Comparison of ENCODE assay signal across 7 mouse cellular contexts in genomic region chr11:119042466-119043272, GRCm38 (mm10). TPM values are rescaled to one million over a fixed set of nuclear protein-coding genes. Genes with fewer than 3 reads are reported as not detected.
DNase-seq lines count a peak whose midpoint lies in the region; ATAC-seq and TF ChIP-seq lines count a peak whose summit lies in the region.

No protein-coding gene starts in this region.

- no peak overlapping the region for H3K9ac ChIP-seq in kidney, embryonic 16.5 days (replicated peaks; ENCODE audit: low read length)
- 0 out of 2 replicates have a peak overlapping the region, but pooled peaks have one; percentile 2 for H3K9ac ChIP-seq in embryonic facial prominence, embryonic 14.5 days (ENCODE audit: low read depth, low read length)
- no peak overlapping the region for H3K9ac ChIP-seq in liver, embryonic 15.5 days

- ATAC-seq in kidney, embryonic 16.5 days (ENCODE audit: low FRiP score, low TSS enrichment) = no peak
- no peak for ATAC-seq in embryonic facial prominence, embryonic 14.5 days (ENCODE audit: low read depth)
- ATAC-seq in liver, embryonic 15.5 days (ENCODE audit: insufficient read depth) = no peak

- TF ChIP-seq CTCF in kidney, adult 2 months (conservative IDR thresholded peaks at IDR 0.05; ENCODE audit: insufficient read depth, insufficient read length, low read depth, low read length) = no peak

- no peak for DNase-seq in kidney, adult 2 months
- DNase-seq in embryo, embryonic 11 days = peak; percentile 75
- peak; percentile 87 for DNase-seq in embryonic facial prominence, embryonic 14.5 days (ENCODE audit: low spot score)
- DNase-seq in frontal cortex, postnatal 25 days (ENCODE audit: low spot score in 2 of 2) = no peak
- no peak for DNase-seq in spleen, postnatal 4 days (ENCODE audit: low spot score in 2 of 2)

- H3K27me3 ChIP-seq in kidney, embryonic 16.5 days (ENCODE audit: insufficient read depth, low read length) = peaks cover 80% of the 10 kb centered on the region
- peaks cover 9% of the 10 kb centered on the region for H3K27me3 ChIP-seq in kidney, adult 2 months (replicated peaks; ENCODE audit: control insufficient read depth, insufficient read depth, low read length)
- peaks cover 70% of the 10 kb centered on the region for H3K27me3 ChIP-seq in embryonic facial prominence, embryonic 14.5 days (replicated peaks; ENCODE audit: control insufficient read depth, insufficient read depth, low read length)
- peaks cover 100% of the 10 kb centered on the region for H3K27me3 ChIP-seq in liver, embryonic 15.5 days

- peak overlapping the region; percentile 21; the same call in 1 of the 2 replicates for H3K4me2 ChIP-seq in kidney, embryonic 16.5 days (replicated peaks; ENCODE audit: low read depth, low read length)
- peak overlapping the region; percentile 97 for H3K4me2 ChIP-seq in embryonic facial prominence, embryonic 14.5 days (ENCODE audit: low read depth, low read length)
- peak overlapping the region; percentile 25; the same call in 1 of the 2 replicates for H3K4me2 ChIP-seq in liver, embryonic 15.5 days

- no peak overlapping the region for H3K27ac ChIP-seq in kidney, embryonic 16.5 days (ENCODE audit: low read length)
- no peak overlapping the region for H3K27ac ChIP-seq in kidney, adult 2 months (ENCODE audit: insufficient read depth, low read depth, low read length)
- H3K27ac ChIP-seq in embryonic facial prominence, embryonic 14.5 days (replicated peaks; ENCODE audit: low read depth, low read length) = peak overlapping the region; percentile 65
- no peak overlapping the region for H3K27ac ChIP-seq in liver, embryonic 15.5 days (replicated peaks)

- no peaks in the 10 kb centered on the region for H3K9me3 ChIP-seq in kidney, embryonic 16.5 days (ENCODE audit: low read length)
- no peaks in the 10 kb centered on the region for H3K9me3 ChIP-seq in embryonic facial prominence, embryonic 14.5 days (ENCODE audit: control insufficient read depth, low read length)
- no peaks in the 10 kb centered on the region for H3K9me3 ChIP-seq in liver, embryonic 15.5 days (replicated peaks)

- no peak for TF ChIP-seq POLR2A in kidney, adult 2 months (IDR thresholded peaks at IDR 0.05; ENCODE audit: low read depth, low read length)

- H3K4me1 ChIP-seq in kidney, embryonic 16.5 days (ENCODE audit: insufficient read depth, low read length) = peaks cover 54% of the 10 kb centered on the region
- peaks cover 26% of the 10 kb centered on the region for H3K4me1 ChIP-seq in kidney, adult 2 months (ENCODE audit: control insufficient read depth, insufficient read depth, low read length)
- H3K4me1 ChIP-seq in embryonic facial prominence, embryonic 14.5 days (ENCODE audit: control insufficient read depth, insufficient read depth, low read length) = peaks cover 52% of the 10 kb centered on the region
- peaks cover 69% of the 10 kb centered on the region for H3K4me1 ChIP-seq in liver, embryonic 15.5 days (replicated peaks)

- WGBS in kidney, embryonic 16.5 days = under 1% methylated on average over 52 of the region's 52 CpGs
- WGBS in kidney, adult 2 months = 6% methylated on average over 52 of the region's 52 CpGs
- under 1% methylated on average over 51 of the region's 52 CpGs for WGBS in embryonic facial prominence, embryonic 14.5 days
- WGBS in liver, embryonic 15.5 days (ENCODE audit: insufficient replicate concordance) = 2% methylated on average over 52 of the region's 52 CpGs

- H3K36me3 ChIP-seq in kidney, embryonic 16.5 days (ENCODE audit: insufficient read depth, low read length) = peaks cover 10% of the 10 kb centered on the region
- H3K36me3 ChIP-seq in kidney, adult 2 months (ENCODE audit: control insufficient read depth, insufficient read depth, low read length) = no peaks in the 10 kb centered on the region
- H3K36me3 ChIP-seq in embryonic facial prominence, embryonic 14.5 days (ENCODE audit: control insufficient read depth, insufficient read depth, low read length) = peaks cover 12% of the 10 kb centered on the region
- H3K36me3 ChIP-seq in liver, embryonic 15.5 days (replicated peaks) = peaks cover 12% of the 10 kb centered on the region; the same call in 1 of the 2 replicates

- H3K4me3 ChIP-seq in kidney, embryonic 16.5 days (ENCODE audit: low read length) = peak overlapping the region; percentile 10
- no peak overlapping the region for H3K4me3 ChIP-seq in kidney, adult 2 months (ENCODE audit: insufficient read depth, low read depth, low read length)
- peak overlapping the region; percentile 79 for H3K4me3 ChIP-seq in embryonic facial prominence, embryonic 14.5 days (ENCODE audit: low read depth, low read length)
- H3K4me3 ChIP-seq in liver, embryonic 15.5 days (replicated peaks) = 0 out of 2 replicates have a peak overlapping the region, but pooled peaks have one; percentile 12

RNA-seq across cellular contexts. Expression of gene Cbx8, which starts 1.9 kb away (rescaled TPM):
- 8.2 and 8.5 TPM in 2 replicates for polyA plus RNA-seq in kidney, embryonic 16.5 days (2015; fragmentation: Nextera tagmentation; extraction: Ambion mirVana)
- polyA plus RNA-seq in kidney, adult 2 months (2012; rRNA removed) = 2.1 and 2.7 TPM in 2 replicates
- polyA plus RNA-seq in embryonic facial prominence, embryonic 14.5 days (2014; fragmentation: Nextera tagmentation; extraction: Ambion mirVana) = 9.6 and 10.1 TPM in 2 replicates
- 3.3 and 3.5 TPM in 2 replicates for polyA plus RNA-seq in liver, embryonic 15.5 days (2015; fragmentation: Nextera tagmentation; extraction: Ambion mirVana)

RNA-seq across cellular contexts. Expression of gene Cbx2, which starts 19.9 kb away (rescaled TPM):
- polyA plus RNA-seq in kidney, embryonic 16.5 days (2015; fragmentation: Nextera tagmentation; extraction: Ambion mirVana) = 35.5 and 37.3 TPM in 2 replicates
- polyA plus RNA-seq in kidney, adult 2 months (2012; rRNA removed) = 3.5 and 3.9 TPM in 2 replicates
- polyA plus RNA-seq in embryonic facial prominence, embryonic 14.5 days (2014; fragmentation: Nextera tagmentation; extraction: Ambion mirVana) = 23.9 and 28.3 TPM in 2 replicates
- 3.0 and 3.2 TPM in 2 replicates for polyA plus RNA-seq in liver, embryonic 15.5 days (2015; fragmentation: Nextera tagmentation; extraction: Ambion mirVana)

RNA-seq across cellular contexts. Expression of gene Cbx4, which starts 43.4 kb away (rescaled TPM):
- polyA plus RNA-seq in kidney, embryonic 16.5 days (2015; fragmentation: Nextera tagmentation; extraction: Ambion mirVana) = 9.9 and 10.9 TPM in 2 replicates
- polyA plus RNA-seq in kidney, adult 2 months (2012; rRNA removed) = 9.3 and 10.6 TPM in 2 replicates
- 11.0 and 13.5 TPM in 2 replicates for polyA plus RNA-seq in embryonic facial prominence, embryonic 14.5 days (2014; fragmentation: Nextera tagmentation; extraction: Ambion mirVana)
- 2.8 and 2.9 TPM in 2 replicates for polyA plus RNA-seq in liver, embryonic 15.5 days (2015; fragmentation: Nextera tagmentation; extraction: Ambion mirVana)

RNA-seq across cellular contexts. Expression of gene Enpp7, which starts 54.7 kb away (rescaled TPM):
- polyA plus RNA-seq in kidney, embryonic 16.5 days (2015; fragmentation: Nextera tagmentation; extraction: Ambion mirVana) = not detected in 2 replicates
- not detected in 2 replicates for polyA plus RNA-seq in kidney, adult 2 months (2012; rRNA removed)
- polyA plus RNA-seq in embryonic facial prominence, embryonic 14.5 days (2014; fragmentation: Nextera tagmentation; extraction: Ambion mirVana) = not detected in 2 replicates
- polyA plus RNA-seq in liver, embryonic 15.5 days (2015; fragmentation: Nextera tagmentation; extraction: Ambion mirVana) = not detected in 2 replicates

Comparison
In these comparisons a context has a peak if more than half of its experiments do, and no peak if none do; other contexts are left out.
1. H3K4me2 ChIP-seq: peak in every context shown above with its lines; median percentile 97 in embryonic facial prominence, embryonic 14.5 days; 25 in liver, embryonic 15.5 days; 21 in kidney, embryonic 16.5 days.
2. DNase-seq: peak in embryo, embryonic 11 days (single experiment) and embryonic facial prominence, embryonic 14.5 days (single experiment); none in kidney, adult 2 months (single experiment), frontal cortex, postnatal 25 days (0 of 2) and spleen, postnatal 4 days (0 of 2).